Mouse (Mus musculus) Muller cell, postnatal 12 days (primary cell): ENCODE results near the gene Cwh43.

Experiments
- DNase-seq: peaks from one replicate; pipeline ENCODE4 v3.0.0-alpha.2; 2015; ENCODE audit errors: inconsistent ontology term

The Cwh43 gene

GRCm38 (mm10) chr5:73405981-73406722 is at the start of gene Cwh43:
Gene Cwh43, plus strand, starts transcription at chr5:73406075.
- no peak for DNase-seq

- DNase-seq: no peak
These were observed 46.6 kb upstream of the Cwh43 start for GRCm38 (mm10) chr5:73359134-73359751.

- no peak for DNase-seq
These were observed 46.1 kb upstream of the Cwh43 start for GRCm38 (mm10) chr5:73359752-73360141.

GRCm38 (mm10) chr5:73360240-73360639 is 45.6 kb upstream of the Cwh43 start:
- no peak for DNase-seq

- DNase-seq: no peak
These were observed 43.5 kb upstream of the Cwh43 start for GRCm38 (mm10) chr5:73362338-73362737.

- no peak for DNase-seq
These were observed 43.1 kb upstream of the Cwh43 start for GRCm38 (mm10) chr5:73362791-73363190.

GRCm38 (mm10) chr5:73364107-73364864 is 41.6 kb upstream of the Cwh43 start:
- DNase-seq: no peak

GRCm38 (mm10) chr5:73367906-73368305 is 38.0 kb upstream of the Cwh43 start:
- no peak for DNase-seq

- DNase-seq: no peak
These were observed 36.9 kb upstream of the Cwh43 start for GRCm38 (mm10) chr5:73368845-73369447.

GRCm38 (mm10) chr5:73369731-73370130 is 36.1 kb upstream of the Cwh43 start:
- DNase-seq: no peak

- DNase-seq: no peak
These were observed 33.3 kb upstream of the Cwh43 start for GRCm38 (mm10) chr5:73372601-73373000.

GRCm38 (mm10) chr5:73373184-73373583 is 32.7 kb upstream of the Cwh43 start:
- no peak for DNase-seq

GRCm38 (mm10) chr5:73376041-73376440 is 29.8 kb upstream of the Cwh43 start:
- no peak for DNase-seq

- no peak for DNase-seq
These were observed 29.4 kb upstream of the Cwh43 start for GRCm38 (mm10) chr5:73376491-73376890.

- peak; percentile 64 for DNase-seq
These were observed 26.0 kb upstream of the Cwh43 start for GRCm38 (mm10) chr5:73379908-73380307.

GRCm38 (mm10) chr5:73380829-73381228 is 25.0 kb upstream of the Cwh43 start:
- DNase-seq: no peak

GRCm38 (mm10) chr5:73381510-73381909 is 24.4 kb upstream of the Cwh43 start:
- DNase-seq: no peak

- peak; percentile 65 for DNase-seq
These were observed 23.8 kb upstream of the Cwh43 start for GRCm38 (mm10) chr5:73381976-73382540.

- no peak for DNase-seq
These were observed 22.9 kb upstream of the Cwh43 start for GRCm38 (mm10) chr5:73382737-73383646.

GRCm38 (mm10) chr5:73383647-73383970 is 22.3 kb upstream of the Cwh43 start:
- no peak for DNase-seq

- no peak for DNase-seq
These were observed 12.8 kb upstream of the Cwh43 start for GRCm38 (mm10) chr5:73393041-73393440.
